Mouse (Mus musculus): ENCODE measurements around the gene Retn. TPM values are rescaled to one million over a fixed set of nuclear protein-coding genes. Genes with fewer than 3 reads are reported as not detected.

Retn gene
- polyA plus RNA-seq, 1 experiment from 2014 or later, result not detected

DNA sequence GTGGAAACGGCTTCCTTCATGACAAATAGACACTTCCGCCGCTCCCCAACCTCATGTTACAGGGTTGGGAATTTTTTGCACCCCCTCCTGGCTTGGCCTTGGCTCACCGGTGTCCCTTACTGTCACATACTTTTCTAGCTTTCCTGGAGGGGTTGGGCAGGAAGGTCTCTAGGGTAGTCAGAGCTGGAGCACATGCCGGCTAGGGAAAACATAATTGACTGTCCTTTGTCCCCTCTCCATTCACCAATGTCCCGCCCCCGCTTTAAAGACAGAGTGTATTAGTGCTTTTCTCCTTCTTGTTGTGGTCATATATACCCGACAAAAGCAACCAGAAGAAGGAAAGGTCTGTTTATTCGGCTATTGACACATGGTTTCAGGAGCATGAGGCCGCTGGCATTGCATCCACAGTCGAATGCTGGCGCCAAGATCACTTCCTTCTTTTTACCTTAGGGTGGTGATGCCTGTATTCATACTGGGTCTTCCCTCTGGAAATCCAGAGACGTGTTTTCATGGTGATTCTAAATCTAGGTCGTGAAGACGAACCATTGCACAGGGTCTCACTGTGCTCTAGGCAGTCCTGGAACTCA is 21.5 kb downstream of the Retn start:
- ATAC-seq (ENCODE audit: low FRiP score, low TSS enrichment), result no peak
- H3K4me2 ChIP-seq (replicated peaks; ENCODE audit: low read depth), result peak overlapping the region; percentile 76
- H3K27ac ChIP-seq (replicated peaks), result peak overlapping the region; percentile 96
- peak overlapping the region; percentile 94 for H3K4me3 ChIP-seq (ENCODE audit: low read depth, low read length)
- TF ChIP-seq CTCF (IDR thresholded peaks at IDR 0.05; ENCODE audit: low read depth) (no peak), EP300 (optimal IDR thresholded peaks at IDR 0.05) (no peak)
- no peaks in the 10 kb centered on the region for H3K27me3 ChIP-seq (ENCODE audit: control insufficient read depth, insufficient read depth, low read length)
- peaks cover 10% of the 10 kb centered on the region for H3K36me3 ChIP-seq (ENCODE audit: control insufficient read depth, insufficient read depth, low read length)
- DNase-seq (ENCODE audit: low spot score), result peak; percentile 39
- H3K9me3 ChIP-seq (ENCODE audit: control insufficient read depth, low read length), result no peaks in the 10 kb centered on the region
- H3K4me1 ChIP-seq (replicated peaks; ENCODE audit: control insufficient read depth, insufficient read depth), result no peaks in the 10 kb centered on the region
- H3K9ac ChIP-seq (ENCODE audit: low read length), result peak overlapping the region; percentile 96
- WGBS, result under 1% methylated on average over 15 of the region's 15 CpGs

DNA sequence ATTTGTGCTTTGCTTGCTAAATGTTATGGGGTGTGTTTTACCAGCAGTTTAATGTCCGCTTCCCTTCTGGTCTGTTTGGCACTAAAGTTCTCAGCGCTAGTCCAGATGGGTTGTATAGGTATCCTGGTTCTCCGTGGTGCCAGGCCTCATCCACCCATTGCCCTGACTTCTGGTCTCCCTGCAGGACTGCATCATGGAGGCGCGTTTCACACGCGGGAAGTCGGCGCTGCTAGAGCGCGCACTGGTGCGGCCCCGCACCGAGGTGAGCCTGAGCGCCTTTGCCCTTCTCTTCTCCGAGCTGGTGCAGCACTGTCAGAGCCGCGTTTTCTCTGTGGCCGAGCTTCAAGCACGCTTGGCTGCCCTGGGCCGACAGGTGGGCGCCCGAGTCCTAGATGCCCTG is 23.3 kb downstream of the Retn start:
- WGBS, result 96% methylated on average over 20 of the region's 23 CpGs
- H3K27me3 ChIP-seq (ENCODE audit: control insufficient read depth, insufficient read depth, low read length), result no peaks in the 10 kb centered on the region
- H3K4me3 ChIP-seq (ENCODE audit: low read depth, low read length), result no peak overlapping the region
- H3K4me2 ChIP-seq (replicated peaks; ENCODE audit: low read depth), result no peak overlapping the region
- no peak overlapping the region for H3K9ac ChIP-seq (ENCODE audit: low read length)
- H3K9me3 ChIP-seq (ENCODE audit: control insufficient read depth, low read length), result no peaks in the 10 kb centered on the region
- peaks cover 10% of the 10 kb centered on the region for H3K36me3 ChIP-seq (ENCODE audit: control insufficient read depth, insufficient read depth, low read length)
- H3K4me1 ChIP-seq (replicated peaks; ENCODE audit: control insufficient read depth, insufficient read depth), result no peaks in the 10 kb centered on the region
- no peak overlapping the region for H3K27ac ChIP-seq (replicated peaks)
- no peak for DNase-seq (ENCODE audit: low spot score)
- TF ChIP-seq CTCF (IDR thresholded peaks at IDR 0.05; ENCODE audit: low read depth), result no peak
- TF ChIP-seq EP300 (optimal IDR thresholded peaks at IDR 0.05), result no peak
- ATAC-seq (ENCODE audit: low FRiP score, low TSS enrichment), result no peak

DNA sequence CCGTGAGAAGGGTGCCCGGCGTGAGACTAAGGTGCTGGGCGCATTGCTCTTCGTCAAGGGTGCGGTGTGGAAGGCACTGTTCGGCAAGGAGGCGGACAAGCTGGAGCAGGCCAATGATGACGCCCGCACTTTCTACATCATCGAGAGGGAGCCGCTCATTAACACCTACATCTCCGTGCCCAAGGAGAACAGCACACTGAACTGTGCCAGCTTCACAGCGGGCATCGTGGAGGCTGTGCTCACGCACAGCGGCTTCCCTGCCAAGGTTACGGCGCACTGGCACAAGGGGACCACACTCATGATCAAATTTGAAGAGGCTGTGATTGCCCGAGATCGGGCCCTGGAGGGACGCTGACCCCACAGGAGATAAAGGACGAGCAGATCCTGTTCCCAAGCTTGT is 23.7 kb downstream of the Retn start:
- Histone ChIP-seq H3K9me3 (ENCODE audit: control insufficient read depth, low read length) (no peaks in the 10 kb centered on the region), H3K9ac (ENCODE audit: low read length) (no peak overlapping the region), H3K36me3 (ENCODE audit: control insufficient read depth, insufficient read depth, low read length) (peaks cover 10% of the 10 kb centered on the region), H3K27me3 (ENCODE audit: control insufficient read depth, insufficient read depth, low read length) (no peaks in the 10 kb centered on the region), H3K4me3 (ENCODE audit: low read depth, low read length) (no peak overlapping the region), H3K4me1 (replicated peaks; ENCODE audit: control insufficient read depth, insufficient read depth) (no peaks in the 10 kb centered on the region), H3K27ac (replicated peaks) (no peak overlapping the region), H3K4me2 (replicated peaks; ENCODE audit: low read depth) (no peak overlapping the region)
- DNase-seq (ENCODE audit: low spot score) (no peak), ATAC-seq (ENCODE audit: low FRiP score, low TSS enrichment) (no peak)
- 93% methylated on average over 23 of the region's 23 CpGs for WGBS
- TF ChIP-seq EP300 (optimal IDR thresholded peaks at IDR 0.05) (no peak), CTCF (IDR thresholded peaks at IDR 0.05; ENCODE audit: low read depth) (no peak)

DNA sequence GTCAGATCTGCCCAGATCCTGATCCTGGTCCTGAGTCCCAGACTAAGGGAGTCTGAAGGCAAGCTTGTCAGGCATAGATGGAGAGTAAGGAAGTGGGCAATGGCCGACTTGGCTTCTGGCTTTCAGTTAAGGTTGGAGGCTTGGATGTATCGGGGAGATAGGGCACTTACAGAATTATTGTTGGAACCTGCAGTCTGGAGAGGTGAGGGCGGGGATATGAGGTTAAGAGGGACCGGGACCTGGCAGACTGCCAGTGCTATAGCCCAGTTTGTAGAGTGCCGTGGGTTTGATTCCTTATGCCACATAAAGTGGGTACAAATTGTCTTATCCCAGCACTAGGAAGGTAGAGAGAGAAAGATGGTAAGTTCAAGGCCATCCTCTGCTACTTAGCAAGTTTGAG is 24.1 kb downstream of the Retn start:
- H3K4me2 ChIP-seq (replicated peaks; ENCODE audit: low read depth), result no peak overlapping the region
- 84% methylated on average over 5 of the region's 5 CpGs for WGBS
- ATAC-seq (ENCODE audit: low FRiP score, low TSS enrichment) (no peak), DNase-seq (ENCODE audit: low spot score) (no peak)
- no peak overlapping the region for H3K9ac ChIP-seq (ENCODE audit: low read length)
- H3K27ac ChIP-seq (replicated peaks), result no peak overlapping the region
- H3K4me3 ChIP-seq (ENCODE audit: low read depth, low read length), result no peak overlapping the region
- H3K36me3 ChIP-seq (ENCODE audit: control insufficient read depth, insufficient read depth, low read length), result peaks cover 10% of the 10 kb centered on the region
- no peaks in the 10 kb centered on the region for H3K4me1 ChIP-seq (replicated peaks; ENCODE audit: control insufficient read depth, insufficient read depth)
- no peaks in the 10 kb centered on the region for H3K9me3 ChIP-seq (ENCODE audit: control insufficient read depth, low read length)
- H3K27me3 ChIP-seq (ENCODE audit: control insufficient read depth, insufficient read depth, low read length), result no peaks in the 10 kb centered on the region
- no peak for TF ChIP-seq EP300 (optimal IDR thresholded peaks at IDR 0.05)
- TF ChIP-seq CTCF (IDR thresholded peaks at IDR 0.05; ENCODE audit: low read depth), result no peak

DNA sequence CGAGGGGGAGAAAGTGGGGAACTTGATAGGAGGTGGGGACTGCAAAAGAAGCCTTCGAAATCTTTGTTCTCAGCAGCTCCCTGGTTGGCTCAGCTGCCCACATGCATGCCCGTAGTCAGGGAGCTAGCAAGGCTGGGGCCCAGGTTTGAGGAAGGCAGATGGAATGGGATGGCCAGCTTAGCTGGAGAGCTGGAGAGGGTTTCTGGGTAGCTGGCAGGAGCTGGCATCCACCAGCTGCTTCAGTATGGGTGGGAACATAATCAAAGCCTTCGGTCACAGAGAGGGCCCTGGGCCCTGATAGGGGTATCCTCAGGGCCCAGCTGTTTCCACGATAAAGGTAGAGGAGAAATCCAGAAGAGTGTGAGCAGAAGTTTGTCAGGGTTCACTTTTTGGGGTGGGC is 26.9 kb downstream of the Retn start:
- no peak overlapping the region for H3K27ac ChIP-seq (replicated peaks)
- no peak overlapping the region for H3K9ac ChIP-seq (ENCODE audit: low read length)
- H3K4me2 ChIP-seq (replicated peaks; ENCODE audit: low read depth), result no peak overlapping the region
- H3K4me3 ChIP-seq (ENCODE audit: low read depth, low read length), result no peak overlapping the region
- no peak for DNase-seq (ENCODE audit: low spot score)
- TF ChIP-seq CTCF (IDR thresholded peaks at IDR 0.05; ENCODE audit: low read depth) (no peak), EP300 (optimal IDR thresholded peaks at IDR 0.05) (no peak)
- H3K4me1 ChIP-seq (replicated peaks; ENCODE audit: control insufficient read depth, insufficient read depth), result no peaks in the 10 kb centered on the region
- H3K9me3 ChIP-seq (ENCODE audit: control insufficient read depth, low read length), result no peaks in the 10 kb centered on the region
- H3K27me3 ChIP-seq (ENCODE audit: control insufficient read depth, insufficient read depth, low read length), result no peaks in the 10 kb centered on the region
- no peak for ATAC-seq (ENCODE audit: low FRiP score, low TSS enrichment)
- WGBS, result 83% methylated on average over 5 of the region's 5 CpGs
- H3K36me3 ChIP-seq (ENCODE audit: control insufficient read depth, insufficient read depth, low read length), result peaks cover 10% of the 10 kb centered on the region

DNA sequence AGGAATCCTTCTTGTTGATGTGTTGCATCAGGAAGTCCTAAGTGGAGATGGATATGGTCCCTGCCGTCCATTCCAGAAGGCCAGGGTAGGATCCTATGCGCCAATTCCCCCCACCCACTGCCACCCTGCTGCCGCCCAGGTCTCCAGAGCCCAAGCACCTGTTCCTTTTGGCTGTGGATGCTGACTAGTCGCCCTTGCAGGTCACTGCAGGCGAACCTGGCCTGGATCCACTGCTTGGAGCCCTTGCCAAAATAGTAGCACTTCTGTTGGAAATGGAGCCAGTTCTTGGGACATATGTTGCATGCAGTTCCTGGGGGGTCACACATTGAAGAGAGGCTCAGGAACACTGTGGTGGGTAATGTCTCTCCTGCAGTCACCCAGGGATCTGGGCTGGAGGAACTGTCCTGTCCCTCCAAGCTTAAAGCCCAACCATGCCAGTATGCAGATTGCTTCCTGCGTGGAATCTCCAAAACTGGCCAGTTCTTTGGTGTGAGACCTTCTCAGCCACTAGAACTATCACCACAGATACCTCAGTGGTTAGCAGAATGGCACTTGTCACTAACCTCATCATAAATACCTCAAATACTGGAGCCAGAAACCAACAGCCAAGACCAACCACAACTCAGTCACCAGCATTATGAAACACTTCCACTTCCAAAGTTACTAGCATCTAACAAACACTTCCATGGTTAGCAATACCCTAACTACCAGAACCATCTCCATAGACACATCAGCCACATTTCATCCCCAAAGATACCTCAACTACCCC is 28.0 kb downstream of the Retn start:
- Histone ChIP-seq H3K4me3 (ENCODE audit: low read depth, low read length) (no peak overlapping the region), H3K36me3 (ENCODE audit: control insufficient read depth, insufficient read depth, low read length) (peaks cover 10% of the 10 kb centered on the region), H3K4me1 (replicated peaks; ENCODE audit: control insufficient read depth, insufficient read depth) (no peaks in the 10 kb centered on the region), H3K27ac (replicated peaks) (no peak overlapping the region), H3K9ac (ENCODE audit: low read length) (no peak overlapping the region), H3K4me2 (replicated peaks; ENCODE audit: low read depth) (no peak overlapping the region), H3K9me3 (ENCODE audit: control insufficient read depth, low read length) (no peaks in the 10 kb centered on the region), H3K27me3 (ENCODE audit: control insufficient read depth, insufficient read depth, low read length) (no peaks in the 10 kb centered on the region)
- TF ChIP-seq CTCF (IDR thresholded peaks at IDR 0.05; ENCODE audit: low read depth) (no peak), EP300 (optimal IDR thresholded peaks at IDR 0.05) (no peak)
- no peak for ATAC-seq (ENCODE audit: low FRiP score, low TSS enrichment)
- DNase-seq (ENCODE audit: low spot score), result no peak
- WGBS, result 71% methylated on average over 6 of the region's 6 CpGs
